Mouse (Mus musculus): ENCODE results near the gene Gmpr.

Gene Gmpr

GRCm38 (mm10) chr13:45508495-45508894, 1.3 kb downstream of the Gmpr start:
- DNase-seq, result peak; percentile 55

- DNase-seq, result no peak
Observed at GRCm38 (mm10) chr13:45509366-45509765, 2.1 kb downstream of the Gmpr start.

GRCm38 (mm10) chr13:45511706-45512435, 4.6 kb downstream of the Gmpr start:
- DNase-seq, result no peak

GRCm38 (mm10) chr13:45512531-45512930, 5.3 kb downstream of the Gmpr start:
- no peak for DNase-seq

- DNase-seq, result no peak
Observed at GRCm38 (mm10) chr13:45513009-45513984, 6.1 kb downstream of the Gmpr start.

- no peak for DNase-seq
Observed at GRCm38 (mm10) chr13:45514115-45514514, 6.9 kb downstream of the Gmpr start.

- no peak for DNase-seq
Observed at GRCm38 (mm10) chr13:45514832-45515422, 7.7 kb downstream of the Gmpr start.

GRCm38 (mm10) chr13:45516501-45517393, 9.5 kb downstream of the Gmpr start:
- no peak for DNase-seq

- DNase-seq, result peak; percentile 66
Observed at GRCm38 (mm10) chr13:45524305-45524704, 17.1 kb downstream of the Gmpr start.

GRCm38 (mm10) chr13:45524791-45525435, 17.7 kb downstream of the Gmpr start:
- DNase-seq, result no peak

GRCm38 (mm10) chr13:45526230-45526629, 19.0 kb downstream of the Gmpr start:
- DNase-seq, result peak; percentile 49

GRCm38 (mm10) chr13:45527232-45527964, 20.2 kb downstream of the Gmpr start:
- DNase-seq, result no peak

- peak; percentile 35 for DNase-seq
Observed at GRCm38 (mm10) chr13:45528787-45529186, 21.5 kb downstream of the Gmpr start.

GRCm38 (mm10) chr13:45530754-45531153, 23.5 kb downstream of the Gmpr start:
- DNase-seq, result no peak

GRCm38 (mm10) chr13:45535731-45536453, 28.6 kb downstream of the Gmpr start:
- no peak for DNase-seq

GRCm38 (mm10) chr13:45537110-45537509, 29.9 kb downstream of the Gmpr start:
- no peak for DNase-seq

GRCm38 (mm10) chr13:45538091-45538490, 30.8 kb downstream of the Gmpr start:
- no peak for DNase-seq

GRCm38 (mm10) chr13:45538532-45539204, 31.4 kb downstream of the Gmpr start:
- DNase-seq, result peak; percentile 83

- DNase-seq, result peak; percentile 86
Observed at GRCm38 (mm10) chr13:45539205-45539568, 31.9 kb downstream of the Gmpr start.

GRCm38 (mm10) chr13:45545974-45546373, 38.7 kb downstream of the Gmpr start:
- DNase-seq, result no peak
